Mouse (Mus musculus): ENCODE data around the gene Hcn1.
"Not testable (repeated sequence)": the region's sequence is repeated elsewhere in the genome, so short reads cannot be mapped to it uniquely, and the experiment has no call there.

Gene Hcn1

GRCm38 (mm10) chr13:117858416-117858815 lies 256.3 kb downstream of the Hcn1 start:
- no peak for DNase-seq (ENCODE audit: low spot score)

DNA sequence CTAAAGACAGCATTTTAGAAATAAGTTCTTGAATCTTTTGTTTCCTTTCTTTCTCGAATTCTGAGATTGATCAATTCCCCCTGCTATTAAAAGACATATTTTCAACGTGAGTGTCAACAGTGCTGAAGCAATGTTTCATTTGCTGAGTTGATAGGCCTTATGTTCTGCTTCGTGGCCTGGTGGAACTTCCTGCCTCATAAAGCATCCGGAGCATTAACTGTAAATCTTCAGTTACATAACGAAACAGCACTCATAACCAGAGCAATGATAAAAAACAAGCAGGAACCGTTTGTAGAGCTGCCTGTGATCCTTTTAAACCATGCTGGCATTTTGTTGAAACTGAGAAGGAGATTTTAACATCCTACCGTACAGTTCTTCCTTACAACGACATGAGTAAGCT lies 275.7 kb downstream of the Hcn1 start:
- DNase-seq (ENCODE audit: low spot score) = no peak

- DNase-seq (ENCODE audit: low spot score) = no peak
Observed at GRCm38 (mm10) chr13:117880471-117881225, 278.5 kb downstream of the Hcn1 start.

DNA sequence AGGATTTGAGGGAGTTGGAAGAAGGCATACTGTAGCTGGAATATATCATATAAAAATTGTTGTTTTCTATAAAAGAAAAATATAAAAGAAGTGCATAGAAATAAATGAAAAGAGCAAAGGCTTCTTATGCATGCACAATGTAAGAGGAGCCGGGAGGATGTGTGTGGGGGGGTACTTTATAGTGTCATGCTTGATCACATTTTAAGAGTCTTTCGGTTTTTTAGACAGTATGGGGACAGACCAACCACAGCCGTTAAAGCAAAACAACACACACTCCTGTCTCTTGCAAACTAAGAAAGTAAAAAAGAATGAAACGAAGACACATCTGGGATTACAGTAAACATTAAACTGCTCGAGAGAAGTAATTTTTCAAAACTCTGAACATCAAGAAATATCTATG lies 290.0 kb downstream of the Hcn1 start:
- no peak for DNase-seq (ENCODE audit: low spot score)

DNA sequence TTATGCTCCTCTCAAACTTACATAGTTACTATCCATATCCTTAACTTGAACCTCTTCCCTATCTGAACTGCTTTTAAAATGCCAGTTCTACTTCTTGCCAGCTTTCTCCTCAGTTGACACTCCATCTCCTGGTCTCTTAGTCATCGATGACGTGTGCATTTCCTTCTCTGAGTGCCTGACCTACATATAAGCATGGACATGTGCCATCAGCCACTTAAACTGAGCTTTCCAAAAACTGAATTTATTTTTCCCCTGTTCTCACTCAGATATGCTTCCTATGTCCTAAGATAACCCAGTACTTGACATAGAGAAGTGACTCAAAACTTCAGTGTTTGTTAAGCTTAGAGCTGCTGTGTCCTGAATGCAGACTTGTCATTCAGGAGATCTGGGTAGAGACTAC lies 295.9 kb downstream of the Hcn1 start:
- DNase-seq (ENCODE audit: low spot score) = no peak

- no peak for DNase-seq (ENCODE audit: low spot score)
Observed at GRCm38 (mm10) chr13:117907801-117908200, 305.7 kb downstream of the Hcn1 start.

DNA sequence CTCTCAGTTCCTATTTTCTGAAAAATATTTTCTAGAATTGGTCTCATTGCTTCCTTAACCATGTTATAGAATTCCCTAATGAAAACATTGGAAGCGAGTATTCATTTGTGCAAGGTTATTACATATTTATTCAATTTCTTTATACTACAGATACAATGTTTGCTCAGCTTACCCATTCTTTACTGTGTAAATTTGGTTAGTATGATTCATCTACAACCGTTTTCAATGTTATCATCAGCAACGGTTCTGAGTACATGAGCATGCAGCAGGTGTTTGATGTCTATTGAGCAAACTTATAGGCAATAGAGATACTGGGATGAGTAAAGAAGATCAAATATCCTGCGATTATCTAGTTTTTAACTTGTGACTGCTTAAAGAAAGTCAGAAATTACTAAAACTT lies 327.6 kb downstream of the Hcn1 start:
- no peak for DNase-seq (ENCODE audit: low spot score)

DNA sequence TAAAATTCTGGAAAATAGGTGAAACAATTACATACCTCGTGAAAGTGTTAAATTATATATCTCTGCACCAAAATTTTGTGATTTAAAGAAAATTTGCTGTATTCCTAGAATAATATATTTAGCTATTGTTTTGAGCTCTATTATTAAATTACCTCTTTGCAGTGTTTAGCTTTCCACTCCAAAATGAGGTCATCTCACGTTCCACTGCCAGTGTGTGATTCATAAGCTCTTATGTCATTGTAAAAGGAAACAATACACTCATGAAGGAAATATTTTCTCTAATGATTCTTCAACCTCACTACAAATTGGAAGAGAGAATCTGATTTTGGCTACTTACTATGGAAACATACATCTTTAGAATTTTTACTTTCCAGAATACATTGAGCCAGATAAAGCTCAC lies 329.6 kb downstream of the Hcn1 start:
- DNase-seq (ENCODE audit: low spot score) = no peak

GRCm38 (mm10) chr13:117938761-117939160 lies 336.6 kb downstream of the Hcn1 start:
- DNase-seq (ENCODE audit: low spot score) = no peak

DNA sequence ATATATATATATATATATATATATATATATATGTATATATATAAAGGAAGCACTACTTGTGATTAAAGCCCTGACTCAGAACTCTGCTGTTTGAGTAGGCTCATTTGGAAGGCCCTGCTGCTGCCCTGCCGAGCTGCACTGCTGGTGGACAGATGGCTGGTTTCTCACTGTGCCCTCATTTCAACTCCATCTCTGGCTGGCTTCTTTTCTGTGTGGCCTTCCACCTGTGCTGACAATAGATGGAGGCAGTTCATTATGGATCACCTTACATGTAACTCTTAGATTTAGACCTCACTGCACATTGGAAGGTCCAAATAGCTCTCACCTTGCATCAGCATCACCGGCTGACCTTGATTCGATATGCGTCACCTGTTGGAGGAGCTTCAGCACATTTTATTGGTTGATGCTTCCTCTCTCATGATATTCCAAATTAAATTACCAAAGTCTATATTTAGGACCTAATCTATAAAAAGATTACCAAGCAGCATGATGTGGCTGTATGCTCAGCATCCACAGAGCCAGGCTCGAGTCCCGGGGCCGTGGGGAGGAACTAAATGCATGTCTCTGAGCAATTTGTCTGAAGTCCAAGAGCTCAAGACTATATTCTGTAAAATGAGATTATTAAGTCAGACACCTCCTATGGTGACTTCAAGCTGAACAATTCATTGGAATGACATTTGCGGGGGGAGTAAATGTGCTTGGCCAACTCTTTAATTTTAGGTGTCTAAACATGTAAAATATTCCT lies 338.6 kb downstream of the Hcn1 start:
- no peak for DNase-seq (ENCODE audit: low spot score)

DNA sequence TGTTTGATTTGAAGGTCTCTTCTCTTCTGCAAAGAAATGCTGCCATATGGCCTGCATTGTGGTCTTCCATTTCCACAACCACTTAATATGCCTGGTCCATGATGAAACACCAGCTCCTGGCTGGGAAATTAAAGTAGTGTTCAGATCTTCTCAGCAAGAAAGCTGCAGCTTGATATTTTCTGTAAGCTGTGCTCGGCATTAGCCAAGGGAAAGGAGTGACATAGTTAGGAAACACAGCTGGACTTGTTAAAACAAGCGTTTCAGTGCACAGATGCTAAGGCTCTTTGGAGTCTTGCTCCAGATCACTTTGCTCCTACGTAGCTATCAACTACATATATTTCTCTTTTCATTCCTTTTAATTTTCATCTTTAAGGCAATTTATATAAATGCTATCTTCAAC lies 344.7 kb downstream of the Hcn1 start:
- no peak for DNase-seq (ENCODE audit: low spot score)

- DNase-seq (ENCODE audit: low spot score) = no peak
Observed at GRCm38 (mm10) chr13:117947704-117948376, 345.7 kb downstream of the Hcn1 start.

DNA sequence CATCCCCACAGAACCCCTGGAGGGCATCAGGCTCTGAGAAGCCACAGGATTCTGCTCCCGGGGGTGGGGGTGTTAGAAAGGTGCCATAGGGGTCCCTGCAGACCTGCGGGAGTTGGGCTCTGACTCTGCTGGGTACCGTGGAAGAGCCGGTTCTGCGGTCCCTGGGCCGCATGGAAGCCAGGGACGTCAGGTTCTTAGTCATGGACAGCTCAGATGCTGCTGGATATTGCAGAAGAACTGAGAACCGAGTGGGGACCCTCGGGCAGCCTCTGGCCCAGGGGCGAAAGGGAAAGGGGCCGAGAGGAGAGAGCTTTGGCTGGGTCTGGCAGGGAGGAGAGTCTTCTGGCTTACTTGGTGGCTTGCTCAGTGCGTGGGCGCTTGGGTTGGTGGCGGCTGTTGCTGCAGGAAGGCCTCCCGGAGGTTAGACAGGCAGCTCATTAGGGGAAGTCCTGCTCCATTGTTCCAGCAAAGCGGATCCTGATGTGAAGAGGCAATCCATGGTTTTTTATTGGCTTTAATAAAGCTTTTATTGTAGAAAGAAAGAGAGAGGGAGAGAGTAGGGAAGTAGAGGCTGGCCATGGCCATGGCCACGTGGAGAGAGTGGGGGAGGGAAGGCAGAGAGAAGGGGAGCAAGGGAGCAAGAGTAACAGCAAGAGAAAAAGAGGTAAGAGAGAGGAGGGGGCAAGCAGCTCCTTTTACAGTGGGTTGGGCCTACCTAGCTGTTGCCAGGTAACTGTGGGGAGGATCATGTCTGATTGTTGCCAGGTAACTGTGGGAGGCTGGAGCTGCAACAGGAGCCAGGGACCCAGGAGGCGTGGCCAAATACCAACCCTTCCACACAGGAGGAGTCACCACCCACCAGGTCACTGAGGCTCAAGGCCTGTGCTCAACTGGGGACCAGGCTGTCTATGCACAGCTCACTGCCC lies 356.6 kb downstream of the Hcn1 start:
- DNase-seq (ENCODE audit: low spot score) = no peak

DNA sequence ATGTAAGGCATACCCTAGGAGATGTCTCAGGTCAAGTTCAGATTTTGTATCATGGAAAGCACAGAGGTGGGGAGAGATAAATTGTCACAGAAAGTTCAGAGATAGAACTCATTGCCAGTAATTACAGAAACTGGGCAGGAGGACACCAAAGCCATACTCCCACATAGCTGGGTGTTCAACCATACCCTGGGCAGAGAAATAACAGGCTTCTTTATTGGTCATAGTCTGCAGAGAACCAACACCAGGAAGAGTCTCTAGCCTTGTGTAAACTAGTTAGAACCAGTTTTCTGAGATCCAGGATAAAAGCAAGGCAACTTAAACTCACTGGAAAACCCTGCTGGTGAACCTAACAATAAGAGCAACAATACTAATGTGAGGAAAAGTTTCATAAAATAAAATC lies 362.5 kb downstream of the Hcn1 start:
- DNase-seq (ENCODE audit: low spot score) = no peak

DNA sequence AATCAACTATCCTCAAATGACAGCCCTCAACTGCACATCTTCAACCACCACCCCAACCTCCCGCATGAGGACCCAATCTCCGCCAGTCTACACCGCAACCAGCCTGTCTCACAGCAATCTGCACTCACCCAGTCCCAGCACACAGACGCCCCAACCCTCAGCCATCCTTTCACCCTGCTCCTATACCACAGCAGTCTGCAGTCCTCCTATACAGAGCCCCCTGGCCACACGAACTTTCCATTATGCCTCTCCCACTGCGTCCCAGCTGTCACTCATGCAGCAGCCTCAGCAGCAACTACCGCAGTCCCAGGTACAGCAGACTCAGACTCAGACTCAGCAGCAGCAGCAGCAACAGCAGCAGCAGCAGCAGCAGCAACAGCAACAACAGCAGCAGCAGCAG lies 373.3 kb downstream of the Hcn1 start:
- no peak for DNase-seq (ENCODE audit: low spot score)

DNA sequence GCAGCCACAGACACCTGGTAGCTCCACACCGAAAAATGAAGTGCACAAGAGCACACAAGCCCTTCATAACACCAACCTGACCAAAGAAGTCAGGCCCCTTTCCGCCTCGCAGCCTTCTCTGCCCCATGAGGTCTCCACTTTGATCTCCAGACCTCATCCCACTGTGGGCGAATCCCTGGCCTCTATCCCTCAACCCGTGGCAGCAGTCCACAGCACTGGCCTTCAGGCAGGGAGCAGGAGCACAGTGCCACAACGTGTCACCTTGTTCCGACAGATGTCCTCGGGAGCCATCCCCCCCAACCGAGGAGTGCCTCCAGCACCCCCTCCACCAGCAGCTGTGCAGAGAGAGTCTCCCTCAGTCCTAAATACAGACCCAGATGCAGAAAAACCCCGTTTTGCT lies 373.7 kb downstream of the Hcn1 start:
- DNase-seq (ENCODE audit: low spot score) = no peak

DNA sequence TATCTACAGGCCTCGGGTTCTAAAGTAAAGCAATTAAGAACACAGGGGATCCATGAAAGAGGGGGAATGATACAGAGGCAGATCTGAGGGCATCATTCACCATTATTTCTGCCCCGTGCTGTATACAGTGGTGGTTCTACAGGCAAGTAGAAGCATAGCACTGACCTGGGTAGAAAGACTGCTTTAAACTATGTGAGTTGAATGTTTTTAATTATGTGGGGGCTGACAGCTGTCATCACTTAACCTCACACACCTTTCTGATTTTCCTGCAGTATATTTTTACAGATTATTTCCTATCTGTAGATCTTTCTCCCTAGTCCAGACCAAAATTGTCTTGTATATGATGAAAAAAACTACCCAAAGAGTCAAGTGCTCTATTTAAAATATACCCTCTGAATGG lies 382.2 kb downstream of the Hcn1 start:
- no peak for DNase-seq (ENCODE audit: low spot score)

- DNase-seq (ENCODE audit: low spot score) = no peak
Observed at GRCm38 (mm10) chr13:117999767-118000488, 397.8 kb downstream of the Hcn1 start.

DNA sequence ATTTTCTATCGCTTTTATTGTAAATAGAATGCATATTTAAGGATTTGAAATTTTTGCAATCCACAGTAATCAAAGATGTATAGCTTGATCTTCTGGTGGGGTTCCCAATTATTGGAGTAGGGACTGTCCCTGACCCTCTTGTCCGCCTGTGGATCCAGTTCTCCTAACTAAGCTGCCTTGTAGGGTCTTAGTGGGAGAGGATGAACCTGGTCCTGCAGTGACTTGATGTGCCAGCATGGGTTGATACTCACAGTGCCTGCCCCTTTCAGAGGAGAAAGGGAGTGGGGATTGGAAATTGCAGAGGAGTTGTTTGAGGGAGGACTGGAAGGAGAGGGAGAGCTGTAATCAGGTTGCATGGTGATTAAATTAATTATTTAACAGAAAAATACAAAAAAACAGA lies 398.4 kb downstream of the Hcn1 start:
- no peak for DNase-seq (ENCODE audit: low spot score)

GRCm38 (mm10) chr13:118021176-118021575 lies 419.1 kb downstream of the Hcn1 start:
- no peak for DNase-seq (ENCODE audit: low spot score)

- not testable (repeated sequence) for DNase-seq (ENCODE audit: low spot score)
Observed at GRCm38 (mm10) chr13:118022891-118023290, 420.8 kb downstream of the Hcn1 start.

Measured in urinary bladder, postnatal 25 days (tissue).